Mouse (Mus musculus): ENCODE measurements at regions not wholly inside any gene's neighbourhood (a gene's known extent, or its start where the extent isn't known, plus 50 kb on each side); places are given as distances from the start of the nearest gene placed in this dataset.

DNA sequence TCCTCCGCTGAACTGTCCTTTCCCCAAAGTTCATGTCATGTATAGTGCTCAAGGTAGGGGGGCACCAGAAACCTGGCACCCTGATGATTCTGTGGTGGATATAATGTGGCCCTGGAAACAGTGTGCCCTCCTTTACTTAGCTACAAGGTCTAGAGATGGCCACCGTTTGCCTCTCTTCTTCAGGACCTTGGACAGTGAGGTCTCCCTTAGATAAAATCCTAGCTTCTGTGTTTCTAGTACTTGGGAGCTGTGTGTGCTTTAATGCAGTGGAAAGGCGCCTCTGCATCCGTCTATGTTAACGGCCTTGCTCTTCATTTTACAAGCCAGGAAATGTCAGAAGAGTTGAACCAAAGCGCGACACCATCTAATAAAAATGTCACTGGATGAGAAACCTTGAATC, 250.6 kb downstream of the Ptpru start:
- no peak for DNase-seq (ENCODE audit: low spot score)

DNA sequence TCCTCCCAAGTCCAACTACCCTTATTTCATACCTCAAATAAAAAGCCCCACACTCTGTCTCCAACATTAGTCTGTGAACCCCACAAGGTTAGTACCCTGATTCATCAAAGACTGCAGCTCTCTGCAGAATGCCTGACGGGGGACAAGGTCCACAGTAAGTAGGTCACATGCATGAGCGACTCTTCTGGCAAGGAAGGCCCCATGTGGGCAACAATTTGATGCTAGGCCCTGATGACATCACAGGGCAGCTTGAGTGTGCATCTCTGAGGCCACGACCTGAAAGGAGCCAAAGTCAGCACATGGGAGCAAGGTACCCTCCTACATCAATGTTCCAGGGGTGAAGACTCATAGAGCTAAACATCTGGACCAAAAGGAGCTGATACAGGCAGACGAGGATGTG, 248.0 kb downstream of the Ptpru start:
- no peak for DNase-seq (ENCODE audit: low spot score)

DNA sequence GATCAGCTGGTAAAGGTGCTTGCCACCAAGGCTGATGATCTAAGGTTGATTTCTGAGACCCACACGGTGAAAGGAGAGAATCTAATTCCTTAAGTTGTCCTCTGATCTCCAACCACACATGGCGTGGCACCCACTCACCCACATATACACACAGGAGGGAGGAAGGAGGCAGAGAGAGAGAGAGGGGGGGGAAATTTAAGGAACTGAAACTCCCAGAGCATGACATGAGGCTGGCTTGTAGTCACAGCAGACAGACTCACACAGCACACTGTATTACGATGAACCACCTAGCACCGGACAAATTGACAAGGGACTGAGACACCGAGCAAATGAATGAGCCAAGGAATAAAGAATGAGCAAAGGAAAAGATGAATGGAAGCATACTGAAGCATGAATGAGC, 246.6 kb downstream of the Ptpru start:
- no peak for DNase-seq (ENCODE audit: low spot score)

DNA sequence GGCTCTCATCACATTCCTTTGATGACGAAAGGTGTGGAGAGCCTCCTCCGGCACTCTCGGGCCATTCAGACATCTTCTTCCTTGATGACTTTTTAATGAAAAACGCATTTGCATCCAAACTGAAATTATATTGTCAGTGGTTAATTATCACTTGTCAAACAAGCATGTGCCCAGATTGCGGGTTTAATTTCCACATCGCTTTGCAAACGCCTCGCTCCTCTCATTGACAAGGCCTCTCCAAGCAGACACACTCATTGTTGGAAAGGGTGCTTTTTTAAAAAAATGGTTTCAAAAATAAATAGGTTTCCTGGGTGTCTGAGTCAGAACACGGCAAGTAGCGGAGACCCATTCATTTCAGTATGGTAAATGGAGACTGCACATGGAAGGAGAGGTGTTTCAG, 240.1 kb downstream of the Ptpru start:
- no peak for DNase-seq (ENCODE audit: low spot score)

DNA sequence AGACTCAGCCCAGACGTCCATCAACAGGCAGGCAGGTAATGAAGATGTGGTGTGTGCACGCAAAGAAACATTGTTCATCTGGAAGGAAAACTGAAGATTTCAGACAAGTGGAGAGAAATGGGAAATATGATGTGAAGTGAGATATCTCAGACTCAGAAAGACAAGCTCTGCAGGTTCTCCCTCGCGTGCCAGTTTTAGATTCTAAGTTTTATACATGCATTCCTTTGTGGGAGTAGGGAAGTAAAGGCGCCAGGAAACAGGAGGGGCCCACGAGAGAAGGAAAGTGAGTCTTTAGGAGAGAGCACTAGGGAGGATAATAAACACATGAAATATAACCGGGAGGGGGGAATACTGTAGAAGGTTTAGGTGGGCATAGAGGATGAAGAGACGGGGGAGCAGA, 223.7 kb downstream of the Ptpru start:
- no peak for DNase-seq (ENCODE audit: low spot score)

DNA sequence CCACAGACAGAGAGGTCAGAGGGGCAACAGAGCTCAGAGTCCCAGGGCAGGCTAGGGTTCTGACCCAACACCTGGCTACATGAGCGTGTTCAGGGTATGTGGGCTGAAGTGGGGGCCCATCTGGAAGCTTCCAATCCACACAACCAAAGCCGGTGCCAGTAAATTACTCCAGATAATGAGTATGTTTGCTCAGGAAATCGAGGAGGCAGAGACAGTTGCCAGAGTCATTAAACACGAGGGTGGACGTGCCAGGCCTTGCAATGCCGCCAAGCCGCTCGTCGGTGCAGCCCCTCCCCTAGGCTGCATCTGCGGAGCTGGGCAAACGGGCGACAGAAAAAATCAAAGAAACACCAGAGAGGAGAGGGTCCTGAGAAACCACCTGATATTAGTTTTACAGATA, 222.5 kb downstream of the Ptpru start:
- no peak for DNase-seq (ENCODE audit: low spot score)

DNA sequence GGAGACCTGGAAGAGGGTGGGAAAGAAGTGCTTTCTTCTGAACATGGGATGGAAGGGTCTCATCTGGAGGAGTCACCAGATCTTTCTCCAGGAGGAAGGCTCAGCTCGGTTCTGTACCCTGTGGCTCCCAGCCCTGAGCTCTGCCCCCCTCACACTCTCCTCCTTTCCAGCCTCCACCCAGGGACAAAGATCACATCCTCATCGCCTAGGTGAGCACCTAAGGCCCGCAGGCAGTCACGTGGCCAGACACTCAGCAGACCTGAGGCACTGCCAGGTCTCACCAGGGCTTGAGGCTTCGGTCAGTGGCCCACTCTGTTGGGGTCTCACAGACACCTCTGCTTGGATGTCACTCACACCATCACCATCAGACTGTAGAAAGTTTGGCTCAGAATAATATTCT, 200.0 kb downstream of the Ptpru start:
- no peak for DNase-seq (ENCODE audit: low spot score)

DNA sequence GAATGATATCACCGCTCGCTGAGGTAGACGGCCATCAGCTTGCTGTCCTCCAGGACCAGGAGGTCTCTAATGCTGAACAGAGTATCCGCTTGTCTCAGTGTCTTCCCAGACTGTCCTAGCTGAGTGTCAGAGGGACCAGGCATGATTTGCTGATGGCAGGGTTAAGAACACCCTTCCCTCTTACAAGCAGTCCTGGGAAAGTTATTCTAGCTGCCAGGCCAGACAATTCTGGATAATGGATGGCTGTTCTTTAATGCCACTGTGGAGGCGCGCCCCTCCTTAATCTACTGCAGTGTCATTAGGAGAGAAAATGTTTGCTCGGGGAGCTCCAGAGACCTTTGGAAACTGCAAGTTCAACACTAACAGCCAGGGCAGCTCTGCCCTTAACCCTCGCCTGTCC, 182.1 kb downstream of the Ptpru start:
- no peak for DNase-seq (ENCODE audit: low spot score)

DNA sequence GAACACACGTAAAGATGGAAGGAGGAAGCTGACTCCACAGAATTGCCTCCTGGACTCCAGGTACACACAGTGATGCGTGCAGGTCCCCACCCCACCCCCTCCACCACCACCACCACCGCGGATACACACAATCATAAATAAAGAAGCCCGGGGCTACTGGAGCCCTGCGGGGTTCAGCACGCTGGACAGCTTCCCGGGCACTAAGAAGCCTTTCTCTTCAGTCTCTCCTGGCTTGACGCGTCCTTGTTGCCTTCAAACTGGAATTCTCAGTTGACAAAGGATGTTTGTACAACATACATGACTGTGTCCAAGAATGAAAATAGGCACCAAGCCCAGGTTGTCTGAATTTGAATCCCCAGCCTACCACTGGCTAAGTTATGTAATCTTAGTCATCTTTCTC, 180.2 kb downstream of the Ptpru start:
- no peak for DNase-seq (ENCODE audit: low spot score)

DNA sequence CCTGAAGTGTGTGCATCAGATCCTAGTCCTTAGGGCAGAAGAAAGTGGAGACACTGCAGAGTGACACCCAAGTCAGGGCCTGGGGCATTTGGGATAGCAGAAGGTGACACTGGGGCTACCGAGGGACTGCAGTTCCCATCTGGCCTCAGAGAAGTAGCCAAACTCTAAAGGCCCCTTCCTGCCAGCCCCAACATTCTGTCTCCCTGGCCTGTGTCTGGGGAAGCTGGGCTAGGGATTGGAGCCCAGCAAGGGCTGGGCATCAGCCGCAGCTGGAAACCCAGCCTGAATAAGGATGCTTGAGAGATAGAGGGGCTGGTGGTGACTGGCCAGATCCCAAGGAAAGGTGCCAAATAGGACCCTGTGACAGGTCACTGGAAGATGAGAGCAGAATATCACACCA, 177.2 kb downstream of the Ptpru start:
- DNase-seq (ENCODE audit: low spot score), result no peak

DNA sequence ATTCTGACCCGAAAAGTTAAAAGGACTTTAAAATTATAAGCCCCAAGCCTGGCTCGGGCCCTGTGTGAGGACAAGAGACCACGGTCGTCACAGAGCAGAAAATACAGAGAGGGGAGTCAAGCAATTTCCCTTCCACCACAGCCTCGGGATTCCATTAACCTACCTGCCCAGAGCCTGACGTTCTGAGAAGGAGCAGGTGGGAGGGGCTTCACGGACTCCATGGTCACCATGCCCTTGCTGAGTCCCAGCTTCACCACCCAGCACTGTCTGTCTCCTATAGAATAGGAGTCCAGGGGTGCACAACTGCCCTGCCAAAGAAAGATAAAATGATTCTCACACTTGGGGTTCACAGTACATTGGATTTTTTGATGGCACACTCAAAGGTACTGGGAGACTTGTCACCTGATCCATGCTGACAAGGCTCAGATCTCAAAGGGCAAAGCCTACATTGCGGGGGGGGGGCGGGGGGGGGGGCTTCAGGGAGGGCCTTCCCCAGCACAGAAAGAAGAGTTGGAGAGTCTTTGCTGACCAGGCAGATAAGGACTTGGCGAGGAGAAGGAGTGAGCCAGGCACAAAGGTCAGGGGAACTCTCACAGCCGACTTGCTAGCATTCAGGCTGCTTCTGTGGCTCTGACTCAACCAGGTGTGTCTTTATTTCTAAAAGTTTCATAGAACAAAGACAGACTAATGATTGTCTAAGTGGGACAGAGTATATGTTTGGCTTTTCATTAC, 166.1 kb downstream of the Ptpru start:
- no peak for DNase-seq (ENCODE audit: low spot score)

DNA sequence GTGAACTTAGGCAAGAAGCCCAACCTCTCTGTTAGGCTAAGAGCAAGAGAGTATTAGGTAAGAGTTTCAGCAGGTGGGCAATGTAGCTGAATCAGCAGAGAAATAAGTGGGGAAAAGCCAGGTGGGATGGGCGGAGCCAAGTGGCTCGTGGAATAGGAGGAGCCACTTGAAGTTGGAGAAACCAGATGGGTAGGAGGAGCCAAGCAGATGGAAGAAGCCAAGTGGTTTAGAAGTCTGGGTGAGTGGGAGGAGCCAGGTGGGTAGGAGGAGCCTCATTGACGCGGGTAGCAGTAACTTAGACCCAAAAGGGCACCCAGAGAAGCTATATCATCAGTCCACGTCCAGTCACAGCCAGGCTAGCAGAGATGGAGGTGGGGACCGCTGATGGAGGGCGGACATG, 160.1 kb downstream of the Ptpru start:
- peak; percentile 46 for DNase-seq (ENCODE audit: low spot score)

DNA sequence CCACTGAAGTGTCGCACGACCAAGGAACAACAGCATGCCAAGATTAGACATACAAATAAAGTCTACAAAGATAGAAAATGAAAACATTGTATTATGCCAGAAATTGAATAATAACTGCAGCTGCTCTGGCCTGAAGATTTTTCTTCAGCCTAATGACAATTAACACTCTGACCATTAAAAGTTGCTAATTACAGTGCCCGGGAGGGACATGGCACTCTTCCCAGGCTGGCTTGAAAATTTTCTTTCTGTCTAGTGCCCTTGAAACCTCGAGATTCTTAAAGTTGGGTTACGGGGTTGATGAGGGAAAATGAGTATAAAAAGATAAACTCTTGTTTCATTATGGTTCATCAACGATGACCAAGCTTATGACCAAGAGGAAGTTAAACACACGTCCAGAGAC, 154.9 kb downstream of the Ptpru start:
- no peak for DNase-seq (ENCODE audit: low spot score)

DNA sequence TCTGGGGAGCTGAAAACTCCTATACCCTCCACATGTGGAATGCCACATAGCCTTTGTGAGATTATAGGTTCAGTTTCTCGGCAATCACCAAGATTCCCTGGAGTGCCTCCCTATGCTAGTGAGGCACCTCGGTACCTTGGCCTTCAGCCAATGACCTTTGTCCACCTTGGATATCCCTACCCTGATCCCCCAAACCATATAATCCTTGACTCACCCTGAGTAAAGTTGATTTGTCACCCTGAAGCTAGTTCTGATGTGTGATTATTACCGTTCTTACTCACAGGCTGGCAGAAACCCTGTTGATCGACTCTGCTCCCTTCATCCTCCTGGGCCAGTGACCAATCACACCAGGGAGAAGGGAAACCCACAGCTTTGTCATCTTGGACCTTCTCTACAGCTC, 152.5 kb downstream of the Ptpru start:
- DNase-seq (ENCODE audit: low spot score), result no peak

DNA sequence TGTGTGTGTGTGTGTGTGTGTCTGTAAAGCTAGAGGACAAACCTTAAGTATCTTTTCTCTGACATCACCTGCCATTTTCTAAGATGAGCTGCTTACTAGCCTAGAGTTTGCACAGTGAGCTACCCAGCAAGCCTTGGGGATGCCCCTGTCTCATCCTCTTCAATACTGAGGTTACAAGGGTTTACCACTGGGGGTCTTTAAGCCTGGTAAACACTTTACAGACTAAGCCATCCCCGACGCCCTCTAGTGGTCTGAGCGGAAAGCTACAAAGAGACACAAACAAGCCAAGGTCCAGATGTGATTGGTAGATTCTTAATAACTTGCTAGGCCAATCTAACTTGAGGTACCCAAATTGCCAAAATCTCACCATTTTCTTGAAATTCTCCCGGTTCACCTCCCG, 143.9 kb downstream of the Ptpru start:
- DNase-seq (ENCODE audit: low spot score), result no peak

DNA sequence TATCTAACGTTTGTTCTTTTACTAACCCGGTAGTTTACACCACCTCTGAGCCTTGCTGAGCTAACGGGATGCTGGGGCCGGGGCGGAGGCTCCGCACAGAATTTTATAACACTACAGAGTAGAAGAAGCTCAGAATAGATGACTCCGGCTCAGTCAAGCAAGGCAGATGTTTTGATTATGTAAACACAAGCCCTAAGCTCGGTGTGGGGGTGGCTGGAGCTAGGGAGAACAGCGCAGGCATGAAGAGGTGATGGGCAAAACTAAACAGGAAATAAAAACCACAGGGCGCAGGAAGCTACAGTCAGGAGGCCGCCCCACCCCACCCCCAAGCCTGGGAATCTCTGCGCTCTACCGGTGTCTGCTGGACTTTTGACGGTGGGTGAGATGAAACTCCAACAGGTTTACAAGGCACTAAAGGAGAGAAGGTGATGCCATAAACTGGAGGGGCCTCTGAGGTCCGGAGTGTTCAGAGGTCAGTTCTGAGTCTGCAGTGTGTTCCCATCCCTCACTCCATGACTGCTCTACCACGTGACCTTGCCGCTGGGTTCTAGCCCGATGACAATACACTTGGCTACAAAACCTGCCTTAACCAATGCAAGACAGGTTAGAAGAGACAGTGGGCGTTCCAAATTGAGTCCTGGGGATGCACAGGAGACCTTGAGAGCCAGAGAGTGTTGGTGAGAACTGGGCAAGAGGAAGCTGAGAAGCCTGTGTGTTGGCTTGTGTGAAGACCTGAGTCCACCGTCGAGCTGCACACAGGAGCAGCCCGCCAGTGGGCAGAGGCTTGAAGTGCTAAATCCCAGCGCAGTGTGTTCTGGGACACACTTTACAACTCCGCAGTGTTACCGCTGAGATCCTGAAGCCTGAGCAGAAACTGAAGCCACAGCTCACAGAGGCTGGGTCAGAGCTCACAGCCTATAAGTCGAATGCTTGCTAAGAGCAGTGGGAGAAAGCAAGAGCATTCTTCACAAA, 141.9 kb downstream of the Ptpru start:
- no peak for DNase-seq (ENCODE audit: low spot score)
